Mouse (Mus musculus) right cerebral cortex, adult 2 months (tissue): Measurements from ENCODE around the gene Rtp3.

Source experiments
- DNase-seq, 2 experiments: peaks; one replicate each; pipeline ENCODE4 v3.0.0; 2021 to 2022; ENCODE audit warnings: low spot score in 2 of 2

Rtp3 gene

GRCm38 (mm10) chr9:110945926-110946325, 44.5 kb downstream of the Rtp3 start, which contains the start of gene Tdgf1:
Gene Tdgf1, minus strand, starts transcription at chr9:110946158.
- no peak for DNase-seq

- DNase-seq = no peak
Measured at GRCm38 (mm10) chr9:110945343-110945742, 45.0 kb downstream of the Rtp3 start.

GRCm38 (mm10) chr9:110944265-110944664, 46.1 kb downstream of the Rtp3 start:
- DNase-seq = no peak

GRCm38 (mm10) chr9:110937506-110938490, 52.6 kb downstream of the Rtp3 start:
- no peak for DNase-seq

- no peak for DNase-seq
Measured at GRCm38 (mm10) chr9:110935941-110936340, 54.4 kb downstream of the Rtp3 start.
